Mouse (Mus musculus) kidney, embryonic 16.5 days (tissue): ENCODE results near the gene Tmem233. TPM values are rescaled to one million over a fixed set of nuclear protein-coding genes. Genes with fewer than 3 reads are reported as not detected.

ENCODE experiments used
- ATAC-seq: fragments of 200-750 bp; cut with Nextera tagmentation; 2 replicates; pipeline ENCODE4 v1.8.0; 2017; ENCODE audit warnings: moderate TSS enrichment; ENCODE audit not compliant: low FRiP score, low TSS enrichment
- H3K27ac ChIP-seq: fragments of 300-500 bp; sonication (generic); 2 replicates; pipeline ENCODE4 v1.5.1; 2014; ENCODE audit warnings: low read length
- H3K27me3 ChIP-seq: fragments of 300-500 bp; sonication (generic); 2 replicates; pipeline ENCODE4 v1.6.1; 2014; ENCODE audit warnings: low read length, control low read depth, mixed read lengths; ENCODE audit not compliant: insufficient read depth
- H3K36me3 ChIP-seq: fragments of 300-500 bp; sonication (generic); 2 replicates; pipeline ENCODE4 v1.6.1; 2014; ENCODE audit warnings: low read length, control low read depth, mixed read lengths; ENCODE audit not compliant: insufficient read depth
- H3K4me1 ChIP-seq: fragments of 300-500 bp; sonication (generic); 2 replicates; pipeline ENCODE4 v1.6.1; 2014; ENCODE audit warnings: low read length, control low read depth, mixed read lengths; ENCODE audit not compliant: insufficient read depth
- H3K4me2 ChIP-seq: fragments of 300-500 bp; sonication (generic); replicated peaks from 2 replicates; pipeline ENCODE4 v1.6.1; 2014; ENCODE audit warnings: low read depth, low read length
- H3K4me3 ChIP-seq: fragments of 300-500 bp; sonication (generic); 2 replicates; pipeline ENCODE4 v1.5.1; 2014; ENCODE audit warnings: mild to moderate bottlenecking, low read length
- H3K9ac ChIP-seq: fragments of 300-500 bp; sonication (generic); replicated peaks from 2 replicates; pipeline ENCODE4 v1.6.1; 2014; ENCODE audit warnings: low read length
- H3K9me3 ChIP-seq: fragments of 300-500 bp; sonication (generic); 2 replicates; pipeline ENCODE4 v1.6.1; 2016; ENCODE audit warnings: low read length, control low read depth
- WGBS: fragments of 180-500 bp; shearing (Covaris S2); extraction: QIAGEN DNeasy Blood & Tissue Kit; methylation state at CpG from one replicate; pipeline ENCODE4 v1.1.7; 2014; 5-methylcytosine and 5-hydroxymethylcytosine counted together
- polyA plus RNA-seq: library from polyadenylated mRNA; unstranded; fragments of >200 nt; fragmentation: Nextera tagmentation; extraction: Ambion mirVana; gene quantifications from 2 replicates; pipeline ENCODE4 v1.2.1, GENCODE M21; 2015

The Tmem233 gene
- polyA plus RNA-seq, 1 experiment from 2014 or later, result not detected

DNA sequence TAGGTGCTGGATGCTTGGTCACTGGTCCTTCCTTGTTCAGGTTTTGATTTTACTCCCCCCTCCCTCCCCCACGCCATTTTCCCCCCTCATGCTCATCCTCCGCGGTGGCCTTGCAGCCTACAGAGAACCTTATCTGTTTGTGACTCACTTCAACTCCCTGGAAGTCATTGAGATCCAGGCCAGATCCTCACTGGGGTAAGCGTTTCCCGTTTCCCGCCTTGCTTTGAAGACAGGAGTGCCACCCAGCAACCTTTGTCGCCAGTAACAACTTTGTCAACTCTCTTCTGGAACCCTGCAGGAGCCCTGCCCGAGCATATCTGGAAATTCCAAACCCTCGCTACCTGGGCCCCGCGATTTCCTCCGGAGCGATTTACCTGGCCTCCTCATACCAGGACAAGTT, 85.7 kb downstream of the Tmem233 start:
- ATAC-seq, result no peak
- no peaks in the 10 kb centered on the region for H3K9me3 ChIP-seq
- no peak overlapping the region for H3K4me2 ChIP-seq
- no peak overlapping the region for H3K27ac ChIP-seq
- WGBS, result 80% methylated on average over 13 of the region's 13 CpGs
- H3K9ac ChIP-seq, result no peak overlapping the region
- no peak overlapping the region for H3K4me3 ChIP-seq
- no peaks in the 10 kb centered on the region for H3K27me3 ChIP-seq
- H3K36me3 ChIP-seq, result peaks cover 28% of the 10 kb centered on the region
- no peaks in the 10 kb centered on the region for H3K4me1 ChIP-seq

DNA sequence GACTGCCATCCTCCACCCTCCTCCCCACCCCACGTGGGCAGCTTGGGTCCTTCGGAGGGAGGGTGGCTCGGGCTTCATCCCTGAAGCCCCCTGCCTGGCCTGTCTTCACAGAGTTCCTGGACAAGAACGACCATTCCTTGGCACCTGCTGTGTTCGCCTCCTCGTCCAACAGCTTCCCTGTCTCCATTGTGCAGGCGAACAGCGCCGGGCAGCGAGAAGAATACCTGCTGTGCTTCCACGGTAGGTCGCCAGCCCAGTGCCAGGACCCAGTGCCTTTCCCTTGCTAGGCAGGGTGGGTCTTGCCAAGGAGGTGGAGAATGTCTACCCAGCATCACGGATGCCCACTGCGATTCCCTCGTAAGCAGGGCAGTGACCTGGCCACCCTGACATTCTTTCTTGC, 88.9 kb downstream of the Tmem233 start:
- ATAC-seq, result no peak
- peaks cover 54% of the 10 kb centered on the region for H3K36me3 ChIP-seq

DNA sequence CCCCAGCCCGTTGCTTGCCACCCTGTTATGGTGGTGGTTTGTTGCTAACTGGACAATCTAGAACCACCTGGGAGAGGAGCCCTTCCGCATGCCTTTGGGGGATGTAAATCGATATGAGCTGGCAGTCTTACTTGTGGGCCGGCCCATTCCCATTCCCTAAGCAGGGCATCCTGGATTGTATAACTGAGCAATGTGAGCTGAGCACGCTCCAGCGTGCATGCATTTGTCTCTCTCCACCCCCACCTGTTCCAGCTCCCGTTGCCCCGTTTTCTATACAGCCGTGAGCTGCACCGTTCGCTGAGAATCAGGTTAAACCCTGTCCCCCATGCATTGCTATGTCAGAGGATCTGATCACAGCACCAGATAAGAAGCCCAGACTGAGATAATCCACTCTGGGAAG, 91.3 kb downstream of the Tmem233 start:
- H3K4me3 ChIP-seq, result no peak overlapping the region
- H3K4me1 ChIP-seq, result no peaks in the 10 kb centered on the region
- no peak for ATAC-seq
- no peaks in the 10 kb centered on the region for H3K27me3 ChIP-seq
- H3K9ac ChIP-seq, result no peak overlapping the region
- no peak overlapping the region for H3K4me2 ChIP-seq
- peaks cover 9% of the 10 kb centered on the region for H3K9me3 ChIP-seq
- peaks cover 63% of the 10 kb centered on the region for H3K36me3 ChIP-seq
- 87% methylated on average over 11 of the region's 11 CpGs for WGBS
- H3K27ac ChIP-seq, result no peak overlapping the region

More for the DNA sequence above, 88.9 kb downstream of the Tmem233 start:
- Histone ChIP-seq H3K4me1 (no peaks in the 10 kb centered on the region), H3K4me2 (no peak overlapping the region), H3K27ac (no peak overlapping the region), H3K9ac (no peak overlapping the region), H3K27me3 (no peaks in the 10 kb centered on the region), H3K4me3 (no peak overlapping the region), H3K9me3 (peaks cover 9% of the 10 kb centered on the region)
- 93% methylated on average over 15 of the region's 15 CpGs for WGBS

Other genes with a start within 250 kb of the Tmem233 start
- 30.4 and 36.6 TPM in 2 replicates for gene Cit, start 238.0 kb downstream of the Tmem233 start, polyA plus RNA-seq
- 83.5 and 92.1 TPM in 2 replicates for gene Prkab1, start 58.7 kb downstream of the Tmem233 start, polyA plus RNA-seq
- 0.55 and 0.81 TPM in 2 replicates for gene Ccdc60, start 205.7 kb upstream of the Tmem233 start, polyA plus RNA-seq